Mouse (Mus musculus) heart, embryonic 12.5 days (tissue): ENCODE measurements at regions not wholly inside any gene's neighbourhood (a gene's known extent, or its start where the extent isn't known, plus 50 kb on each side); places are given as distances from the start of the nearest gene placed in this dataset.

Experiments used
- ATAC-seq: fragments of 200-750 bp; cut with Nextera tagmentation; 2 replicates; pipeline ENCODE4 v1.8.0; 2017; ENCODE audit warnings: moderate TSS enrichment, moderate library complexity; ENCODE audit not compliant: insufficient number of reproducible peaks, low FRiP score
- H3K27ac ChIP-seq: fragments of 300-500 bp; sonication (generic); 2 replicates; pipeline ENCODE4 v1.5.1; 2016; ENCODE audit warnings: mild to moderate bottlenecking, moderate library complexity; ENCODE audit not compliant: poor library complexity, severe bottlenecking
- H3K27me3 ChIP-seq: fragments of 300-500 bp; sonication (generic); replicated peaks from 2 replicates; pipeline ENCODE4 v1.6.1; 2016; ENCODE audit warnings: mild to moderate bottlenecking, moderate library complexity
- H3K36me3 ChIP-seq: fragments of 300-500 bp; sonication (generic); 2 replicates; pipeline ENCODE4 v1.6.1; 2016; ENCODE audit warnings: mild to moderate bottlenecking, moderate library complexity
- H3K4me1 ChIP-seq: fragments of 300-500 bp; sonication (generic); replicated peaks from 2 replicates; pipeline ENCODE4 v1.6.1; 2016; ENCODE audit warnings: mild to moderate bottlenecking
- H3K4me2 ChIP-seq: fragments of 300-500 bp; sonication (generic); 2 replicates; pipeline ENCODE4 v1.6.1; 2016; ENCODE audit warnings: mild to moderate bottlenecking, moderate library complexity
- H3K4me3 ChIP-seq: fragments of 300-500 bp; sonication (generic); 2 replicates; pipeline ENCODE4 v1.5.1; 2016; ENCODE audit warnings: mild to moderate bottlenecking
- H3K9ac ChIP-seq: fragments of 300-500 bp; sonication (generic); 2 replicates; pipeline ENCODE4 v1.6.1; 2016; ENCODE audit warnings: mild to moderate bottlenecking, moderate library complexity
- H3K9me3 ChIP-seq: fragments of 300-500 bp; sonication (generic); replicated peaks from 2 replicates; pipeline ENCODE4 v1.6.1; 2016; ENCODE audit warnings: mild to moderate bottlenecking, moderate library complexity
- WGBS: fragments of 180-500 bp; shearing (Covaris S2); methylation state at CpG from one replicate; pipeline ENCODE4 v1.1.7; 2016; 5-methylcytosine and 5-hydroxymethylcytosine counted together

- Histone ChIP-seq H3K27me3 (no peaks in the 10 kb centered on the region), H3K4me3 (no peak overlapping the region), H3K9ac (no peak overlapping the region), H3K9me3 (peaks cover 26% of the 10 kb centered on the region), H3K36me3 (no peaks in the 10 kb centered on the region), H3K4me2 (no peak overlapping the region), H3K4me1 (no peaks in the 10 kb centered on the region), H3K27ac (no peak overlapping the region)
- WGBS = 80% methylated on average over 2 of the region's 2 CpGs
- no peak for ATAC-seq
Measured at GRCm38 (mm10) chr17:67440961-67441360, 86.7 kb upstream of the Ptprm start.

GRCm38 (mm10) chr17:67419956-67420711 is 65.9 kb upstream of the Ptprm start:
- Histone ChIP-seq H3K9ac (no peak overlapping the region), H3K4me3 (no peak overlapping the region), H3K4me2 (no peak overlapping the region), H3K27ac (no peak overlapping the region), H3K9me3 (no peaks in the 10 kb centered on the region), H3K4me1 (no peaks in the 10 kb centered on the region), H3K36me3 (no peaks in the 10 kb centered on the region), H3K27me3 (no peaks in the 10 kb centered on the region)
- WGBS = 63% methylated on average over 4 of the region's 4 CpGs
- no peak for ATAC-seq

GRCm38 (mm10) chr17:67412546-67413250 is 58.4 kb upstream of the Ptprm start:
- 82% methylated on average over 8 of the region's 8 CpGs for WGBS
- no peak overlapping the region for H3K4me2 ChIP-seq
- no peak overlapping the region for H3K9ac ChIP-seq
- H3K4me3 ChIP-seq = no peak overlapping the region
- H3K4me1 ChIP-seq = no peaks in the 10 kb centered on the region
- no peaks in the 10 kb centered on the region for H3K27me3 ChIP-seq
- H3K36me3 ChIP-seq = no peaks in the 10 kb centered on the region
- no peaks in the 10 kb centered on the region for H3K9me3 ChIP-seq
- H3K27ac ChIP-seq = no peak overlapping the region
- no peak for ATAC-seq

DNA sequence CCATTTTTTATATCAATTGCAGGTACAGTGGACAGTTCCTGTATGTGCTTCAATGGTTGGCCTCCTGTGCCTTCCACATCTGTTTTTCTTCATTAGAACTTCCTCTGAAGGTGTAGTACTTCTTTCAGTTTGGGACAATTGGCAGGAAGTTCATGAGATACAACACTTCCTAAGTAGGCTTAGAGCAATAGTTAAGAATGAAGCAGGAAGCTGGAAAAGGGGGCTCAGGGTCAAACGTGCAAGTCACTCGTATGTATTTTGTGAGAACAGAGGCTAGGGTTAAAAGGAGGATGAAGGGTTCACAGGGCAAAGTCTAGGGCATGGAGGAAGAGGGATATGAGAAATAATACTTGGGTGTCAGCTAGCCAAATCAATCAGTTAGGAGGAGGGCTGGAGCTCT is 55.7 kb upstream of the Ptprm start:
- Histone ChIP-seq H3K9ac (no peak overlapping the region), H3K4me1 (no peaks in the 10 kb centered on the region), H3K36me3 (no peaks in the 10 kb centered on the region), H3K27me3 (no peaks in the 10 kb centered on the region), H3K4me3 (no peak overlapping the region), H3K9me3 (no peaks in the 10 kb centered on the region), H3K27ac (no peak overlapping the region; the same call in 1 of the 2 replicates), H3K4me2 (no peak overlapping the region)
- ATAC-seq = no peak
- 67% methylated on average over 2 of the region's 2 CpGs for WGBS

GRCm38 (mm10) chr17:67405934-67406333 is 51.7 kb upstream of the Ptprm start:
- no peak overlapping the region for H3K4me3 ChIP-seq
- H3K4me1 ChIP-seq = no peaks in the 10 kb centered on the region
- H3K36me3 ChIP-seq = no peaks in the 10 kb centered on the region
- no peak for ATAC-seq
- H3K27ac ChIP-seq = no peak overlapping the region
- WGBS = 77% methylated on average over 2 of the region's 2 CpGs
- no peaks in the 10 kb centered on the region for H3K27me3 ChIP-seq
- no peaks in the 10 kb centered on the region for H3K9me3 ChIP-seq
- H3K4me2 ChIP-seq = no peak overlapping the region
- no peak overlapping the region for H3K9ac ChIP-seq
